Mouse (Mus musculus): ENCODE data around the gene Eno3. TPM values are rescaled to one million over a fixed set of nuclear protein-coding genes. Genes with fewer than 3 reads are reported as not detected.

Gene Eno3
- total RNA-seq (2012; rRNA removed), result 21.1 and 31.7 TPM in 2 replicates

DNA sequence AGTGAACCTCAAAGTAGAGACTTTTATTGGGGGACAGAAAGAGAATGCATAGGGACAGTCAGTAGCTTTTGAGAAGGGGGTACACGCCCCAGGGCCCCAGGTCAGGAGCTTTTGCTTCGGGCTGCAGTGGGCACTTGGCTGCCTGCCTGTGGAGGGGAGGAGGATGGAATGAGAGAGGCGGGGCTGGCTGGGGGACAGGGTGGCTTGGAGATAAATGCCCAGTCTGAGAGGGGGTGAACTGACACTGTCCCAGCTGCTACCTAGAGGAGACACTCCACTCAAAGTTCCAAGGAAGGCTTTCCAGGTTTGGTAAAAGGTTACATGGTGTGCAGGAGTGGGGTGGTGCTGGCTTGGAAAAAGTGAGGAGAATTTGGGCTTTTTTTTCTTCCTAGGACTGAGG is at the start of gene Eno3:
Gene Eno3, plus strand, starts transcription at position 239 of the 400 bp plus-strand sequence.
- Histone ChIP-seq H3K9ac (ENCODE audit: insufficient read depth, low read depth, low read length, poor library complexity, severe bottlenecking) (peak within 1 kb of the TSS; percentile 87), H3K4me1 (ENCODE audit: control insufficient read depth in 2 of 2, insufficient read depth in 2 of 2, low read length in 2 of 2, poor library complexity in 1 of 2) (peaks cover 8 to 25% of the 10 kb centered on the region in 2 experiments; a peak in 3 of 4 replicates), H3K4me3 (ENCODE audit: insufficient read depth in 1 of 2, low read depth in 1 of 2, low read length in 2 of 2, poor library complexity in 1 of 2, severe bottlenecking in 1 of 2) (peak within 1 kb of the TSS; percentile 89 to 98), H3K27ac (ENCODE audit: insufficient read depth, low read depth, low read length, poor library complexity, severe bottlenecking) (peak within 1 kb of the TSS; percentile 83; the same call in 1 of the 2 replicates), H3K36me3 (ENCODE audit: control insufficient read depth, insufficient read depth, low read length, poor library complexity, severe bottlenecking) (peaks cover 19% of the 10 kb centered on the region), H3K9me3 (ENCODE audit: control insufficient read depth, insufficient read depth, low read depth, low read length) (no peaks in the 10 kb centered on the region)
- TF ChIP-seq ZNF384 (IDR thresholded peaks at IDR 0.05; ENCODE audit: low read depth, low read length) (no peak), CHD2 (IDR thresholded peaks at IDR 0.05; ENCODE audit: low read depth, low read length) (no peak), MAFK (IDR thresholded peaks at IDR 0.05; ENCODE audit: insufficient read depth, low read depth, low read length) (no peak), HCFC1 (IDR thresholded peaks at IDR 0.05; ENCODE audit: borderline replicate concordance, insufficient read depth, low read length) (no peak), ZC3H11A (IDR thresholded peaks at IDR 0.05; ENCODE audit: borderline replicate concordance, low read depth, low read length) (no peak)
- in situ Hi-C loops (cut with MboI; ENCODE audit: low sequenced_read_pairs in 2 of 2, unreplicated experiment in 2 of 2), result no loop called here
- no peak for DNase-seq (ENCODE audit: low read depth, low spot score)

DNA sequence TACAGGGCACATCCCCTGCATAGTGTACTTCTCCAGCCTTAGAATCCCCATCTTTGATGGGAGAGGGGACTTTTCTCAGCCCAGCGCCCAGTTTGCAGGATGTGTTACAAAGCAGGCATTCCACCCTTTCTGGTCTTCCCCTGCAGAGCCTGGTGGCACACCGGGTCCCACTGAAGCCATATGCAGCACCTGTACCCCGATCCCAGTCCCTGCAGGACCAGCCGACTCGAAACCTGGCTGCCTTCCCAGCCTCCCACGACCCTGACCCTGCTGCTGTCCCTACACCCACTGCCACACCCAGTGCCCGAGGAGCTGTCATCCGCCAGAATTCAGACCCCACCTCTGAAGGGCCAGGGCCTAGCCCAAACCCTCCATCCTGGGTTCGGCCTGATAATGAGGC is 49.4 kb upstream of the Eno3 start:
- in situ Hi-C loops (cut with MboI; ENCODE audit: low sequenced_read_pairs in 2 of 2, unreplicated experiment in 2 of 2), result no loop called here
- Histone ChIP-seq H3K36me3 (ENCODE audit: control insufficient read depth, insufficient read depth, low read length, poor library complexity, severe bottlenecking) (peaks cover 58% of the 10 kb centered on the region), H3K4me3 (ENCODE audit: insufficient read depth in 1 of 2, low read depth in 1 of 2, low read length in 2 of 2, poor library complexity in 1 of 2, severe bottlenecking in 1 of 2) (no peak overlapping the region), H3K9me3 (ENCODE audit: control insufficient read depth, insufficient read depth, low read depth, low read length) (no peaks in the 10 kb centered on the region), H3K27ac (ENCODE audit: insufficient read depth, low read depth, low read length, poor library complexity, severe bottlenecking) (no peak overlapping the region), H3K9ac (ENCODE audit: insufficient read depth, low read depth, low read length, poor library complexity, severe bottlenecking) (no peak overlapping the region), H3K4me1 (ENCODE audit: control insufficient read depth in 2 of 2, insufficient read depth in 2 of 2, low read length in 2 of 2, poor library complexity in 1 of 2) (peaks cover 0 to 4% of the 10 kb centered on the region in 2 experiments; a peak in 1 of 4 replicates)
- no peak for TF ChIP-seq HCFC1 (IDR thresholded peaks at IDR 0.05; ENCODE audit: borderline replicate concordance, insufficient read depth, low read length)
- no peak for TF ChIP-seq CHD2 (IDR thresholded peaks at IDR 0.05; ENCODE audit: low read depth, low read length)
- TF ChIP-seq MAFK (IDR thresholded peaks at IDR 0.05; ENCODE audit: insufficient read depth, low read depth, low read length), result no peak
- no peak for TF ChIP-seq ZNF384 (IDR thresholded peaks at IDR 0.05; ENCODE audit: low read depth, low read length)
- TF ChIP-seq ZC3H11A (IDR thresholded peaks at IDR 0.05; ENCODE audit: borderline replicate concordance, low read depth, low read length), result no peak
- DNase-seq (ENCODE audit: low read depth, low spot score), result no peak

DNA sequence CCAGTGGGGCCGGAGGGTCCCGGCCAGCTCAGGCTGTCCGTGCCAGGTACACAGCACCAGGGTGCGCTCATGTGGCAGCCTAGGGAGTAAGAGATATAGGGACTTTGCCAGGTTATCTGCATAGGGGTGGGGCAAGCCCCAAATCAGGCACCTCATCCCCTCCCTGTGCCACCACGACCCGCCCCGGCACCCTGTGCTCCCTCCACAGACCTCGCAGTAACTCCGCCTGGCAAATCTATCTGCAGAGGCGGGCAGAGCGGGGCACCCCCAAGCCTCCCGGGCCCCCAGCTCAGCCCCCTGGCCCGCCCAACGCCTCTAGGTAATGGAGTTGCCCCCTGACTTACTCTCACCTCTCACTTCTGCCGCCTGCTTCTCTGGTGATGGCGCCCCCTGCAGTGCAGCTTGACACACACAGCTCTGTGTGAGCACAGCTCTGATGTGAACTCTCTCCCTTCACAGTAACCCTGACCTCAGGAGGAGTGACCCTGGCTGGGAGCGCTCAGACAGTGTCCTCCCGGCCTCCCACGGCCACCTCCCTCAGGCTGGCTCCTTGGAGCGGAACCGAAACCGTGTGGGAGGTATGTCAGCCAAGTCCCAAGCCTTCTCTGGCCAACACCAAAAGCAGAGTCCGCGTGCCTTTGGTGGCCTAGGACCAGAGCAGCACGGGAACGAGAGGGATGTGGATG is 48.5 kb upstream of the Eno3 start:
- in situ Hi-C loops (cut with MboI; ENCODE audit: low sequenced_read_pairs in 2 of 2, unreplicated experiment in 2 of 2), result no loop called here
- Histone ChIP-seq H3K4me1 (ENCODE audit: control insufficient read depth in 2 of 2, insufficient read depth in 2 of 2, low read length in 2 of 2, poor library complexity in 1 of 2) (peaks cover 0 to 6% of the 10 kb centered on the region in 2 experiments; a peak in 1 of 4 replicates), H3K9ac (ENCODE audit: insufficient read depth, low read depth, low read length, poor library complexity, severe bottlenecking) (peak overlapping the region; percentile 44; the same call in 1 of the 2 replicates), H3K9me3 (ENCODE audit: control insufficient read depth, insufficient read depth, low read depth, low read length) (no peaks in the 10 kb centered on the region), H3K27ac (ENCODE audit: insufficient read depth, low read depth, low read length, poor library complexity, severe bottlenecking) (no peak overlapping the region), H3K36me3 (ENCODE audit: control insufficient read depth, insufficient read depth, low read length, poor library complexity, severe bottlenecking) (peaks cover 65% of the 10 kb centered on the region), H3K4me3 (ENCODE audit: insufficient read depth in 1 of 2, low read depth in 1 of 2, low read length in 2 of 2, poor library complexity in 1 of 2, severe bottlenecking in 1 of 2) (peak overlapping the region; percentile 51 to 59; a peak in 3 of 4 replicates)
- TF ChIP-seq CHD2 (IDR thresholded peaks at IDR 0.05; ENCODE audit: low read depth, low read length) (no peak), ZNF384 (IDR thresholded peaks at IDR 0.05; ENCODE audit: low read depth, low read length) (no peak), ZC3H11A (IDR thresholded peaks at IDR 0.05; ENCODE audit: borderline replicate concordance, low read depth, low read length) (no peak), MAFK (IDR thresholded peaks at IDR 0.05; ENCODE audit: insufficient read depth, low read depth, low read length) (no peak), HCFC1 (IDR thresholded peaks at IDR 0.05; ENCODE audit: borderline replicate concordance, insufficient read depth, low read length) (no peak)
- DNase-seq (ENCODE audit: low read depth, low spot score), result peak; percentile 55

DNA sequence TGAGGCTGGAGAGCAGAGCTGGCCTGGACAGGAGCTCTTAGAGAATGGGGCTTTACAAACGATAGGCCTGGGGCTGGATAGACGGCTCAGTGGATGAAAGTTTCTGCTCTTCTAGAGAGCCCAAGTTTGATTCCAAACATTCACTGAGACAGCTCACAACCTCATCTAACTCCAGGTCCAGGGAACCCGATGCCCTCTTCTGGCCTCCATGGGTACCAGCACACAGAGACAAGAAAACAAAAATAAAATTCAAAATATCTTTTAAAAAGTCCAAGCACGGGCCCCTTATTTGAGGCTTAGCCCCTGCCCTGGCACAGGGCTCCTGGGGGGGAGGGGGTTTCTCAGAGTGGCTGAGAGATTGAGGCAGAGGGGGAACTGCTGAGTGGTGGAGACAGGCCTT is 46.2 kb upstream of the Eno3 start:
- no peak for TF ChIP-seq MAFK (IDR thresholded peaks at IDR 0.05; ENCODE audit: insufficient read depth, low read depth, low read length)
- no peak for TF ChIP-seq CHD2 (IDR thresholded peaks at IDR 0.05; ENCODE audit: low read depth, low read length)
- no peak for TF ChIP-seq ZNF384 (IDR thresholded peaks at IDR 0.05; ENCODE audit: low read depth, low read length)
- TF ChIP-seq HCFC1 (IDR thresholded peaks at IDR 0.05; ENCODE audit: borderline replicate concordance, insufficient read depth, low read length), result no peak
- TF ChIP-seq ZC3H11A (IDR thresholded peaks at IDR 0.05; ENCODE audit: borderline replicate concordance, low read depth, low read length), result no peak
- Histone ChIP-seq H3K9ac (ENCODE audit: insufficient read depth, low read depth, low read length, poor library complexity, severe bottlenecking) (no peak overlapping the region), H3K9me3 (ENCODE audit: control insufficient read depth, insufficient read depth, low read depth, low read length) (no peaks in the 10 kb centered on the region), H3K36me3 (ENCODE audit: control insufficient read depth, insufficient read depth, low read length, poor library complexity, severe bottlenecking) (peaks cover 56% of the 10 kb centered on the region), H3K27ac (ENCODE audit: insufficient read depth, low read depth, low read length, poor library complexity, severe bottlenecking) (no peak overlapping the region), H3K4me1 (ENCODE audit: control insufficient read depth in 2 of 2, insufficient read depth in 2 of 2, low read length in 2 of 2, poor library complexity in 1 of 2) (peaks cover 0 to 6% of the 10 kb centered on the region in 2 experiments; a peak in 1 of 4 replicates), H3K4me3 (ENCODE audit: insufficient read depth in 1 of 2, low read depth in 1 of 2, low read length in 2 of 2, poor library complexity in 1 of 2, severe bottlenecking in 1 of 2) (no peak overlapping the region)
- DNase-seq (ENCODE audit: low read depth, low spot score), result no peak
- in situ Hi-C loops (cut with MboI; ENCODE audit: low sequenced_read_pairs in 2 of 2, unreplicated experiment in 2 of 2), result no loop called here

All from ES-E14 (cell line).